Mouse (Mus musculus): ENCODE measurements around the gene Pnp2. TPM values are rescaled to one million over a fixed set of nuclear protein-coding genes. Genes with fewer than 3 reads are reported as not detected.

The Pnp2 gene
- polyA plus RNA-seq, 1 experiment from 2014 or later, result 0.98 TPM

Other genes starting within 250 kb of the Pnp2 start
- not detected in 2 replicates for gene Olfr748, start 248.6 kb upstream of the Pnp2 start, polyA plus RNA-seq (2015; fragmentation: Nextera tagmentation; extraction: Ambion mirVana)
- gene Olfr749, start 210.9 kb upstream of the Pnp2 start, polyA plus RNA-seq (2015; fragmentation: Nextera tagmentation; extraction: Ambion mirVana), result not detected in 2 replicates
- gene Ttc5, start 170.5 kb upstream of the Pnp2 start, polyA plus RNA-seq (2015; fragmentation: Nextera tagmentation; extraction: Ambion mirVana), result 121 and 123 TPM in 2 replicates
- gene Ccnb1ip1, start 148.3 kb upstream of the Pnp2 start, polyA plus RNA-seq (2015; fragmentation: Nextera tagmentation; extraction: Ambion mirVana), result not detected in 2 replicates
- gene Parp2, start 148.2 kb upstream of the Pnp2 start, polyA plus RNA-seq (2015; fragmentation: Nextera tagmentation; extraction: Ambion mirVana), result 42.7 and 43.1 TPM in 2 replicates
- gene Tep1, start 85.4 kb upstream of the Pnp2 start, polyA plus RNA-seq (2015; fragmentation: Nextera tagmentation; extraction: Ambion mirVana), result 2.9 and 3.3 TPM in 2 replicates
- 4.2 and 4.3 TPM in 2 replicates for gene Klhl33, start 58.5 kb upstream of the Pnp2 start, polyA plus RNA-seq (2015; fragmentation: Nextera tagmentation; extraction: Ambion mirVana)
- gene Osgep, start 31.1 kb upstream of the Pnp2 start, polyA plus RNA-seq (2015; fragmentation: Nextera tagmentation; extraction: Ambion mirVana), result 110 and 111 TPM in 2 replicates
- 158 and 167 TPM in 2 replicates for gene Apex1, start 31.0 kb upstream of the Pnp2 start, polyA plus RNA-seq (2015; fragmentation: Nextera tagmentation; extraction: Ambion mirVana)
- gene Pip4p1, start 25.1 kb upstream of the Pnp2 start, polyA plus RNA-seq (2015; fragmentation: Nextera tagmentation; extraction: Ambion mirVana), result 104 and 113 TPM in 2 replicates
- gene Pnp, start 24.9 kb upstream of the Pnp2 start, polyA plus RNA-seq (2015; fragmentation: Nextera tagmentation; extraction: Ambion mirVana), result 23.4 and 24.0 TPM in 2 replicates
- gene Gm49342, start 11.5 kb upstream of the Pnp2 start, polyA plus RNA-seq (2015; fragmentation: Nextera tagmentation; extraction: Ambion mirVana), result not detected in 2 replicates
- gene Rnase10, start 51.8 kb downstream of the Pnp2 start, polyA plus RNA-seq (2015; fragmentation: Nextera tagmentation; extraction: Ambion mirVana), result 0.10 TPM in 2 replicates
- gene Rnase9, start 85.9 kb downstream of the Pnp2 start, polyA plus RNA-seq (2015; fragmentation: Nextera tagmentation; extraction: Ambion mirVana), result not detected in 2 replicates
- gene Rnase11, start 94.2 kb downstream of the Pnp2 start, polyA plus RNA-seq (2015; fragmentation: Nextera tagmentation; extraction: Ambion mirVana), result not detected in 2 replicates
- gene Rnase12, start 101.7 kb downstream of the Pnp2 start, polyA plus RNA-seq (2015; fragmentation: Nextera tagmentation; extraction: Ambion mirVana), result not detected in 2 replicates
- gene Olfr750, start 118.4 kb downstream of the Pnp2 start, polyA plus RNA-seq (2015; fragmentation: Nextera tagmentation; extraction: Ambion mirVana), result 0.03 TPM in 1 of 2 replicates, not detected in the other
- 18.2 and 19.8 TPM in 2 replicates for gene Rnase4, start 135.1 kb downstream of the Pnp2 start, polyA plus RNA-seq (2015; fragmentation: Nextera tagmentation; extraction: Ambion mirVana)
- 5.1 and 6.2 TPM in 2 replicates for gene Ang, start 135.2 kb downstream of the Pnp2 start, polyA plus RNA-seq (2015; fragmentation: Nextera tagmentation; extraction: Ambion mirVana)
- not detected in 2 replicates for gene Eddm3b, start 158.4 kb downstream of the Pnp2 start, polyA plus RNA-seq (2015; fragmentation: Nextera tagmentation; extraction: Ambion mirVana)
- 0.84 and 0.93 TPM in 2 replicates for gene Rnase6, start 167.9 kb downstream of the Pnp2 start, polyA plus RNA-seq (2015; fragmentation: Nextera tagmentation; extraction: Ambion mirVana)
- 0.84 and 0.96 TPM in 2 replicates for gene Rnase1, start 190.8 kb downstream of the Pnp2 start, polyA plus RNA-seq (2015; fragmentation: Nextera tagmentation; extraction: Ambion mirVana)
- gene Rnase2b, start 206.3 kb downstream of the Pnp2 start, polyA plus RNA-seq (2015; fragmentation: Nextera tagmentation; extraction: Ambion mirVana), result not detected in 2 replicates
- not detected in 2 replicates for gene Ang2, start 243.2 kb downstream of the Pnp2 start, polyA plus RNA-seq (2015; fragmentation: Nextera tagmentation; extraction: Ambion mirVana)
- gene Ear14, start 247.4 kb downstream of the Pnp2 start, polyA plus RNA-seq (2015; fragmentation: Nextera tagmentation; extraction: Ambion mirVana), result not detected in 2 replicates